Mouse (Mus musculus) bone marrow, adult 2 months (tissue): ENCODE measurements at regions not wholly inside any gene's neighbourhood (a gene's known extent, or its start where the extent isn't known, plus 50 kb on each side); places are given as distances from the start of the nearest gene placed in this dataset.

Experiments used
- H3K27ac ChIP-seq: fragments of 200-500 bp; 2 replicates; pipeline ENCODE4 v1.5.1; 2012; ENCODE audit warnings: low read depth, mild to moderate bottlenecking, control low read depth, inconsistent platforms, low read length; ENCODE audit not compliant: control insufficient read depth, poor library complexity, insufficient read depth
- H3K4me1 ChIP-seq: fragments of 200-500 bp; 2 replicates; pipeline ENCODE4 v1.6.1; 2011; ENCODE audit warnings: low read length; ENCODE audit not compliant: control insufficient read depth, insufficient read depth
- H3K4me3 ChIP-seq: fragments of 200-500 bp; replicated peaks from 2 replicates; pipeline ENCODE3; 2011; ENCODE audit warnings: mild to moderate bottlenecking, low read depth, low read length, control low read depth; ENCODE audit not compliant: control insufficient read depth
- CTCF ChIP-seq: fragments of 200-500 bp; IDR thresholded peaks from 2 replicates; pipeline ENCODE4 v1.5.1; 2011; ENCODE audit warnings: low read length, control low read depth; ENCODE audit not compliant: control insufficient read depth, insufficient read depth
- POLR2A ChIP-seq: fragments of 200-500 bp; IDR thresholded peaks from 2 replicates; pipeline ENCODE4 v1.6.1; 2011; ENCODE audit warnings: low read depth, mild to moderate bottlenecking, control low read depth, low read length, borderline replicate concordance; ENCODE audit not compliant: control insufficient read depth
- WGBS: fragments of 180-500 bp; shearing (Covaris S2); methylation state at CpG from one replicate; pipeline ENCODE4 v1.1.7; 2018; 5-methylcytosine and 5-hydroxymethylcytosine counted together

DNA sequence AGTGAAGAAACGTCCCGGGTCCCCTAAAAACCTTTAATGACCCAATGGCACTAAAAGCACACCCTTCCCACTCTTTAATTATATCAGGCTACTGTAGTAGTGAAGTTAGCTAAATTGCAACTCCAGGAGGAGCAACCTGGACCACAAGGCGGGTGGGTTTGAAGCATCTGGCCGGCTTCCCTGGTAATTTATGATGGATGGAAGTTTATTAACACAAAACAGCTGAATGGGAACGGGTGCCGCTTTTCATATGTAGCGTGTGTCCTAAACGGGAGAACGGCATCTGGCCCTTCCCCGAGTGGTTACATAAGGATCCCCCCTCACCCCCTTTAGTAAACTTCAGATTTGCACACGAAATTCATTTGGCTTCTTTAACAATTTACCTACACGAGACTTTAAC is 370.9 kb downstream of the Wdr11 start:
- TF ChIP-seq POLR2A (no peak), CTCF (no peak)
- 75% methylated on average over 12 of the region's 12 CpGs for WGBS
- Histone ChIP-seq H3K4me3 (no peak overlapping the region), H3K4me1 (no peaks in the 10 kb centered on the region), H3K27ac (no peak overlapping the region)

DNA sequence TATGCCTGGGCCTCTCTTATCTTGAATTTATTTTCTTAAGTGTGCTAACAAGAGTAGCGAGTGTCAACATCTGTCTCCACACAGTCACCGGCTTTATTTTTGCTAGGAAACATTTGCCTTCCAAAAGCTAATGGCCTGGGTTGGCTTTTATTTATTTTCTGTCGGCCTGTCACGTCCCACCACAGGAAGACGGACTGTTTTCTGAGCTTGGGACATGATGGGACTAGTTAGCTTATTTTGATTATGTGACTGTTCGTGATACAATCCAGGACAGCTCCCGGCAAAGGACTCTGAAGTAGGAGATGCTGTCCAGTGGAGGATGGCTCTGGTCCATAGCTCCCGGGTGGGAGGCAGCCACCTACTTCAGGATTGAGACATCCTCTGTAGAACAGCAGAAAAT is 372.5 kb downstream of the Wdr11 start:
- Histone ChIP-seq H3K27ac (no peak overlapping the region), H3K4me1 (no peaks in the 10 kb centered on the region), H3K4me3 (no peak overlapping the region)
- no peak for TF ChIP-seq POLR2A
- no peak for TF ChIP-seq CTCF
- 70% methylated on average over 8 of the region's 8 CpGs for WGBS

DNA sequence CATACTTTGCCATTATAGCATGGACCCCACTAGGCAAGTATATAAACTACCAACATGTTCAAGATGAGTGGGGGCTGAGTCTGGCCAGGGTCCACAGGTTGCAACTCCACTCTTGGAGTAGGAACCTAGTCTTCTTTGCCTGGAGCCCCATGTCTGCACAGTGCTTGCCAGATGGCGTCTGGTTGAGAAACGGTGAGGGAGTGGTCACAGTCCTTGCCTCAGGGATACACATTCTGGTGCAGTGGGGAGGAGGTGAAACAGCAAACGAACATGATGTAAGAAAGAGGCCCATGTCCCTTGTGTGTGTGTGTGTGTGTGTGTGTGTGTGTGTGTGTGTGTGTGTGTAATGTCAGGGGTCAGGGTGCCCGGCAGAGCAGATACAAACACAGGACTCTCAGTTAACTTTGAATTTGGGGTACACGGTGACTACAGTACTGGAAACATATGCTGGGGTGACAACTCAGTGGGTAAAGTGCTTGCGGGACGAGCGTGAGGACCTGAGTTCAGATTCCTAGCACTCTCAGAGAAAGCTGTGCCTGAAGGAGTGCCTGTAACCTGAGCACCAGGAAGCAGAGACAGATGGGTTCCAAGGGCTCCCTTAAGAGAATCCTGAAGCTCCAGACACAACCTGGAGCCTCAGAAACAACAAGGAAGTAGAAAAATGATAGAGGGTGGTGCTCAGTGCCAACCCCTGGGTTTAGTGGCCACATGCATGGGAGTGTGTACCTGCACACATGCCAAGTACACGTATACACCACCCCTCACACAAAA is 373.8 kb downstream of the Wdr11 start:
- TF ChIP-seq POLR2A (no peak), CTCF (no peak)
- 82% methylated on average over 9 of the region's 9 CpGs for WGBS
- no peak overlapping the region for H3K27ac ChIP-seq

DNA sequence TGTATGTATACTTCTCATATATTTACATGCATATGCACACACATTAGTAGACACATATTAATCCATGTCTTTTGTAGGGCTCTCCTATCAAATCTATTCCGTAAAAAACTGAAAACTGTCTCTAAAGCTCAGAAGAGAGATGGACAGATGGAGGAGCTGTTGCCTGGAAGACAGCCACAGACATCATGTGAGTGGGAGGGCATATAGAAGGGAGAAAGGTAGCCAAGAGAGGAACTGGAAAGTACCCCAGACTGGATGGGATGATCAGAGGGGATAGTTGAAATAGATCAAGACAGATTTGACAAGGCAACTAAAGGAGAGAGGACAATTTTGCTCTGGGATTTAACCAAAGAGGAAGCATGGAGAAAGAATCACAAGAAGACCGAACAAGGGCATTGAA is 375.1 kb downstream of the Wdr11 start:
- no peak overlapping the region for H3K4me3 ChIP-seq
- TF ChIP-seq CTCF (no peak), POLR2A (no peak)
- WGBS: 84% methylated on average over 2 of the region's 2 CpGs

More for the DNA sequence above, 373.8 kb downstream of the Wdr11 start:
- no peaks in the 10 kb centered on the region for H3K4me1 ChIP-seq
- no peak overlapping the region for H3K4me3 ChIP-seq

DNA sequence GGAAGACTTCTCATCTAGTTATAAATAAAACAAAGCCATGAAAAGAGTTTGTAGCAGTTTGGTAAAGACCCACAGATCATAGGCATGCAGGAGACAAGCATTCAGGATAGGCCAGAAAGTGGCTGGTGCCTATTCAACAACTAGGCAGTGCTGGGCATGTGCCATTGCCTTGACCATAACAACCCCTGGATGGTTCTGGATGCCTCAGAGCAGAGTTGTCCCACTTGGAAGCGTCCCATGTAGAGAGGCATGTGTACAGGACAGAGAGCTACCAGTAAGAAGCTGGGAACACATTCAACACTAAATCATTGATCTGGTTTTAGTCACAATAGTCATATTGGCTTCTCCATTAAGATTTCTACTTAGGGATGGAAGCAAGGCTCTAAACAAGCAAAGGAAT is 378.5 kb downstream of the Wdr11 start:
- TF ChIP-seq POLR2A (no peak), CTCF (no peak)
- H3K4me3 ChIP-seq: no peak overlapping the region
- H3K27ac ChIP-seq: no peak overlapping the region
- no peaks in the 10 kb centered on the region for H3K4me1 ChIP-seq
- WGBS: 74% methylated on average over 1 of the region's 1 CpGs

More for the DNA sequence above, 375.1 kb downstream of the Wdr11 start:
- Histone ChIP-seq H3K27ac (no peak overlapping the region), H3K4me1 (no peaks in the 10 kb centered on the region)

DNA sequence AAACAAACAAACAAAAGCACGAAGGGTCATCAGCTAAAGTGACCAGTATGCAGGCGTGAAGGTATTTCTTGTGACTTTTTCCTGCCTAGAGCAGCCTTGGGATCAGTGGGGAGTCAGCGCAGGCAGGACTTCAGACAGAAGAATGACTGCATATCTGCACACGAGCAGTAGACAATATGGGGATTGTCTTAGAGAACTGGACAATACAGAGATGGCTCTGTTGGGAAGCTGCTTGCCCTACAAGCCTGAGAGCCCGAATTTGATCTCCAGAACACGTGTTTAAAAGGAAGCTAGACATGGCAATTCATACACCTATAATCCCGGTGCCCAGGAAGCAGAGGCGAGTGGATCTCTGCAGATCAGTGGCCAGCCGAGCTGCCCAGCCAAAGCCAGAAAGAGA is 382.5 kb downstream of the Wdr11 start:
- H3K4me3 ChIP-seq: no peak overlapping the region
- H3K27ac ChIP-seq: no peak overlapping the region
- TF ChIP-seq POLR2A (no peak), CTCF (no peak)
- WGBS: 69% methylated on average over 9 of the region's 9 CpGs
- no peaks in the 10 kb centered on the region for H3K4me1 ChIP-seq

DNA sequence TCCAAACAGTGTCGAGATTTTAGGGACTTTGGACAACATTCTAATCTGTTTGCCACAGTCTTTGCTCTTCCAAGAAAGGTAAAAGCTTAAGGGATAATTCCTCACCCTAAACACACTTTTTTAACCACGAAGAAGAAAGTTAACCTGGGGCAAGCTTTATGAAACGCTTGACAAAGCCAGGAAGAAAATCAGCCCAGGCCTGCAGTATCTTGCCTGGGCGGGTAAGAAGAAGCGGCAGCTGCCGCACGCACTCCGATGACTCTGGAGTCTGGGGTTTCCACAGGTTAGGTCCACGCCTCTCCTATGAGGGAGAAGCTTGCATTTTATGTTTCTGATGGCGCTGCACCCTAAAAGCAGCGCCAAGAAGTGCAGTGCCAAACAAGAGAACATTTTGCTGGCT is 383.2 kb downstream of the Wdr11 start:
- H3K4me3 ChIP-seq: no peak overlapping the region
- H3K4me1 ChIP-seq: no peaks in the 10 kb centered on the region
- no peak overlapping the region for H3K27ac ChIP-seq
- TF ChIP-seq POLR2A: no peak
- no peak for TF ChIP-seq CTCF
- WGBS: 81% methylated on average over 11 of the region's 11 CpGs

DNA sequence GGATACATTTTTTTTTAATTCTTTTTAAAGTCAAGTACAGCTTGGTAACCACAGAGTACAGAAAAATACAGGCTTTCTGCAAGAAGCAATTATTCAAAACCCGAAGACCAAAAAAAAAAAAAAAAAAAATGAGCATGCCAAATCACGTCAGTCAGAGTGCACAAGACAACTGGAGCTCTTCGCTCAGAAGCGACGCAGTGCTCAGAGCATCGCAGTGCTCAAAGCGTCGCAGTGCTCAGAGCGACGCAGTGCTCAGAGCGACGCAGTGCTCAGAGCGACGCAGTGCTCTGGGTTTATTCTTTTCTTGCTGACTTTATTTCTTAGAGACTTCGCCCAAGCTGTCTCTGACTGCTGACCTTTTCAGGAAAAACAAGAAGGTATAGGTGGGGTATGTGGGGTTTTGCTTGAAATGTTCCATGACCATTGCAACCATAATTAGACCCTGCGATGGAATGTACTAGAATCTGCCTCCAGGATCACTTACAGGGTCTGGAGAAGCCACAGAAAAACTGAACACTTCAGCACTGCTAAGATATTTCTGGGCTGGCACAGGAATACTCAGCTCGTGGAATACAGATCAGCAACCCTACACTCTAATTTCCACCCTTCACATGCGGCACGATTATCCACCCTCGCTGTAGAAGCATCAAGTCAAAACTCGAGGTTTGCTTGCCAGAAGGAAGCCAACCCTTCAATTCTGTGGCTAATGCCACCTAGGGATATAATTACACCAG is 384.3 kb downstream of the Wdr11 start:
- Histone ChIP-seq H3K4me3 (no peak overlapping the region), H3K27ac (no peak overlapping the region), H3K4me1 (no peaks in the 10 kb centered on the region)
- WGBS: 85% methylated on average over 21 of the region's 21 CpGs
- TF ChIP-seq CTCF (no peak), POLR2A (no peak)

DNA sequence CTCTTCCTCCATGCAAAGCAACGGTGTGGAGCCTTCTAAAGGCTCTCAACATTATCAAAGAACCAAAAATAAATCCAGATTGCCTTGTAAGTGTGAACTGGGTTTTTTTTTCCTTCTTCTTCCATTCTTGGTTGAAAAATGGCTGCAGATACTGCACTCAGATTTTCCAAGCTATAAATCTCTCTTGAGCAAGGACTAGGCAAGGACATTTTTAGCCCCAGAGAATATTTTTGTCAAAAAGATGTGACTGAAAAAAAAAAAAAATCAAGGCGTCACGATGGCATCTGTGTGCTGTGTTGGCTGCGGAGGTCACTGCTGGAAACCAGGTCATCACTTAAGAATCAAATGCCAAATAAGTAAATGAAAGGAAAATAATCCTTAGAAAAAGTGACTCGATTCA is 386.9 kb downstream of the Wdr11 start:
- Histone ChIP-seq H3K27ac (no peak overlapping the region), H3K4me1 (no peaks in the 10 kb centered on the region), H3K4me3 (no peak overlapping the region)
- TF ChIP-seq CTCF: no peak
- no peak for TF ChIP-seq POLR2A
- 80% methylated on average over 5 of the region's 5 CpGs for WGBS
